Mouse (Mus musculus): ENCODE data around the gene Ddx17.

Ddx17 gene

GRCm38 (mm10) chr15:79546410-79547288 lies at the start of gene Ddx17:
Gene Ddx17 (minus strand): TSS chr15:79546741.
- DNase-seq (ENCODE audit: low spot score): peak; percentile 96

GRCm38 (mm10) chr15:79581581-79581980 lies 35.0 kb upstream of the Ddx17 start:
- no peak for DNase-seq (ENCODE audit: low spot score)

DNA sequence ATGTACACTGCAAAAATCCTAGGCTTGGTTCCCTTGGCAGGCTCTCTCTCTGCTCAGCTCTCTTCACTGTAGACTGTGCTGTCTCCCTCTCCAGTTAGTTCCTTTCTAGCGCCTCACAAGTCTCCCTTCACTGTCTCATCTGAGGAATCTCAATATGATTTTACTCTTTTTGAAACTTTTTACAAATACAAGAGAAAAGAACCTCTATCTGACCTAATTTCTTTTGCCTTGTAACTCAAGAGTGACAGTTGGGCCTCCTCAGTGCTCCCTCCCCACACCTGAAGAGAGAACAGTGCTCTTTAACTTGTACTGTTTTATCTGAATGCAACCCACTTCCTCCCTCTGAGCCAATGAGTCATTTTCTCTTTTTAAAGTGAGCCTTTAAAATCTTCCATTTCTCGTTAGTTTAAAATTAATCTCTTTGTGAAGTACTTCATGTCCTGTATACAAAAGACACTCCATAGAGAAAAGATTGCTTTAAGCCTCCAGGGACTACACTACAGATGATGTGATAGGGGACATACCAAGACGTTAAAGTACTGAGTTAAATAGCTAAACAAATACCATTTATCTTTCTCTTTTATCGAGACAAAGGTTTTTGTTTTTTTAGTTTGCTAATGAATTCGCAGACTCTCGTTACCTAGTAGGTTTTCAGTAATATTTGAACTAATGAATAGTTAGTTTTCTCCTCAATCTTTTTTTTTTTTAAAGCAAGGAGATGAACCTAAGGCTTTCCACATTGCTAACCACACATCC lies 31.3 kb upstream of the Ddx17 start:
- DNase-seq (ENCODE audit: low spot score): no peak

DNA sequence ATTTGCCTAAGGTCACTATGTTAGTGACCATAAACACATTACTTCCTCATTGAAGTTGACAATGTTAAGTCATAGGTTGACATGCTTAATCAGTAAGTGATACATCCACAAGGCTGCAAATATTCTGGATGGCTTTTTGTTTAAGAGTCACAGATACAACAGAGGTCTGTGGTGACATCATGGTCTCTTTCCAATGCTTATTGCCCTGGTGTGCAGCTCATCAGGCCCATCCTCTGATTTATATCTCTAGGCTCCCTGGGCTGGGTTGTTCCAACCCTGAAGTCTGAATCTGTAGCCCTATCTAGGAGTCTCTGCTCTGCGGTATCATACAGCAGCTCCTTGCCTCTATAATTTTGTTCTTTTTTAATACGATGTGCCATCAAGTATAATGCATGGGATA lies 30.4 kb upstream of the Ddx17 start:
- peak; percentile 11 for DNase-seq (ENCODE audit: low spot score)

- DNase-seq (ENCODE audit: low spot score): no peak
Measured at GRCm38 (mm10) chr15:79575543-79576222, 29.1 kb upstream of the Ddx17 start.

- DNase-seq (ENCODE audit: low spot score): no peak
Measured at GRCm38 (mm10) chr15:79562417-79562816, 15.9 kb upstream of the Ddx17 start.

DNA sequence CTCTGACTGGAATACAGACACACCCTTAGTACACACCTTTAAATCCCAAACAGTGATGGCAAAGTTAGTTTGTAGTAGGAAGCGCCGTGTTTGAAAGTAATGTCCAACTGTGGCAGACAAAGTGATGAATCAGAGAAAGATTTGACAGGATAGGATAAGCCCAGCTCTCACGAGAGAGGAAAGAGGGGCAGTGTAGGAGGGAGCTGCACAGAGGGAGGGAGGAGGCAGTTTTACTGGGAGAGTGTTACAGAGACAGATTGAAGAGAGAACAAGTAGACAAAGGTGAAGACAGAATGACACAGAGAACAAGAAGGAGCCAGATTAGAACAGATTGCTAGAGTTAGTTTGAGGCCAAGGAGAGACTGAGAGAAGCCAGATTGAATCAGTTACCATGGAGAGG lies 13.1 kb upstream of the Ddx17 start:
- DNase-seq (ENCODE audit: low spot score): no peak

GRCm38 (mm10) chr15:79552566-79552965 lies 6.0 kb upstream of the Ddx17 start:
- DNase-seq (ENCODE audit: low spot score): no peak

GRCm38 (mm10) chr15:79548226-79548625 lies 1.7 kb upstream of the Ddx17 start:
- DNase-seq (ENCODE audit: low spot score): no peak

DNA sequence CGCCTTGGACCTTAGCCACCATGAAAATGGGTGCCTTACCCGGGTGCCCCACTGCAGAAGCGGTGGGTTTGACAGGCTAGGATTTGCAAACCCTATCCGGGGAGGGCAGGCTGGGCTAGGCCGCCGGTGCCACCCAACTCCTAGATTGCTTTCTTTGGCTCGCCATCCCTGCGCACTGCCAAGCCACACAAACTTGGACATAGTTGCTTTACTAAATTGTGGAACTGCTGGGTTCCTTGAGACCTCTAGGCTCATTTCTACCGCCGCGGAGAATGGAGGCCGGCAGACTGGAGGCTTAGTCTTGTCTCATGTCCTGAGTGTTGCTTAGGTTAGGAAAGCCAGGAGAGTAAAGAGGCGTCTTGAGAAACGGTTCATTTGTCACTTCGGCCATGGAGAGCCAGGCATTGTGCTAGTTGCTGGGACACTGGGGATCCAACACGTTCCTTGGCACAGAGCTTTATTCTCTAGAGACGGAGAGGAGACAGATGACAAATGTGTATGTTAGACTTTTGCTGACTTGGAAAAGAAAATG lies 814 bp upstream of the Ddx17 start:
- no peak for DNase-seq (ENCODE audit: low spot score)

- DNase-seq (ENCODE audit: low spot score): peak; percentile 79
Measured at GRCm38 (mm10) chr15:79545921-79546399, 581 bp downstream of the Ddx17 start.

GRCm38 (mm10) chr15:79545496-79545895 lies 1.0 kb downstream of the Ddx17 start:
- DNase-seq (ENCODE audit: low spot score): no peak

- DNase-seq (ENCODE audit: low spot score): no peak
Measured at GRCm38 (mm10) chr15:79543968-79544367, 2.6 kb downstream of the Ddx17 start.

DNA sequence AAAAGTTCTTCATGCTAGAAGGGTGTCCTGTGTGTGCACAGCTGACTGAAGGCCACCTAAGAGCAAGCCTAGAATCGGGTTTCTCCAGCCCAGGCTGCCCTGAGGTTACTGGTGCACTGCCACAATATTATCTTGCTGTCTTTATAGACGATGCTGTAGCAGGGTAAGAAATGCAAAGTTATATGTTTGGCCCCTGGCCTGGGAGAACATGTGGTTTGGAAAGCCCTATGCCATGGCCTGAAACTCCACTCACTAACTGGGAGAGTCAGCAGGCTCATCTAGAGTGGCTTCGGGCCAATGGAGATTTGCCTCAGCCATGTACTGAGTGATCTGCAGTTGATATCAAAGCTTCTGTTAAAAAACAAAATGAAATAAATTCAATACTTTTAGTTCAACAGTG lies 12.7 kb downstream of the Ddx17 start:
- DNase-seq (ENCODE audit: low spot score): no peak

GRCm38 (mm10) chr15:79529935-79530334 lies 16.6 kb downstream of the Ddx17 start:
- peak; percentile 62 for DNase-seq (ENCODE audit: low spot score)

DNA sequence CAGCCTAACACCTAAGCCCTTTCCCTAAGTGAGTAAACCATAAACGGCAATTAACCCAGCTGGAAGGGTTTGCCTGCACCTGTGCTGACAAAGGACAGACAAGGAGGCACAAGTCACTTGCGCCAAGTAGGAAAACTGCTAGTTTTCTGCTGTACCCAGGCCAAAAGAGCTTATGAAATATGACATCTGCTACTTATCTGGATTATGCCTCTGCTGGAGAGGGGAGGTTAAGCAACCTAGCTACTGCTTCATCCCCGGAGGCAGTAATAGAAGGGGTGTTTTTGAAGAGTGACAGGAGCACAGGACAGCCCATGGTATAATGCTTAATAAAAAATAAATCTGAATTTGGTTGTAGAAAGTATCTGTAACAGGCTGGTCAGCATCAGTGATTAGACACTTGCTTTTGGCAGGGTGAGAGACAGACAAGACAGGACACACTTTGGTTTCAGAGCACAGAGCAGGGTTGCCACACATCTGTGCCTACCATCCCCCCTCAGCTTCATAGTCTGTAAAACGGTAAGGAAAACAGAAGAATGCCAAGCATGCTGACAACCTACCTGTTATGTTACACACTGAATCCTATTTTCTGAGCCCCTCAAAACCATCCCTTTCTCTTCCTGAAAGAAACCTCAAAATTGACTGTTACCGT lies 18.4 kb downstream of the Ddx17 start:
- no peak for DNase-seq (ENCODE audit: low spot score)

DNA sequence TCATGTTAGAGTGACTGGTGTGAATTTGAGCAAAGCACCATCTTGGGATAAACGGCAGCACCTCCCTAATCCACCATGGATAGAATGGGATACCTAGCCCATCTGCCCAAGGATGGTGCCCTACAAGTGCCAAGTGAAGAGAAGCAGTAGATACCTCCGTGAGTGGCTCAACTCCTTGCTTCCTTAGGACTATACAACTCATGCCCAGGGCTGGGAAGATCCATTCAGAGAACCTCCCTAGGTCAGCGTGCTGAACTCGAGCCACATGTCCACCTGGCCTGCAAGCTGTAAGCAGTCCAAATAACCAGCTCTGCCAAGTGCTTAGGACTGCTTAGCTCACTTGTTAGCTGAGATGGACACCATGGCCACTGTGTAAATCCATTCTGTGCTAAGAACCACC lies 19.3 kb downstream of the Ddx17 start:
- DNase-seq (ENCODE audit: low spot score): no peak

DNA sequence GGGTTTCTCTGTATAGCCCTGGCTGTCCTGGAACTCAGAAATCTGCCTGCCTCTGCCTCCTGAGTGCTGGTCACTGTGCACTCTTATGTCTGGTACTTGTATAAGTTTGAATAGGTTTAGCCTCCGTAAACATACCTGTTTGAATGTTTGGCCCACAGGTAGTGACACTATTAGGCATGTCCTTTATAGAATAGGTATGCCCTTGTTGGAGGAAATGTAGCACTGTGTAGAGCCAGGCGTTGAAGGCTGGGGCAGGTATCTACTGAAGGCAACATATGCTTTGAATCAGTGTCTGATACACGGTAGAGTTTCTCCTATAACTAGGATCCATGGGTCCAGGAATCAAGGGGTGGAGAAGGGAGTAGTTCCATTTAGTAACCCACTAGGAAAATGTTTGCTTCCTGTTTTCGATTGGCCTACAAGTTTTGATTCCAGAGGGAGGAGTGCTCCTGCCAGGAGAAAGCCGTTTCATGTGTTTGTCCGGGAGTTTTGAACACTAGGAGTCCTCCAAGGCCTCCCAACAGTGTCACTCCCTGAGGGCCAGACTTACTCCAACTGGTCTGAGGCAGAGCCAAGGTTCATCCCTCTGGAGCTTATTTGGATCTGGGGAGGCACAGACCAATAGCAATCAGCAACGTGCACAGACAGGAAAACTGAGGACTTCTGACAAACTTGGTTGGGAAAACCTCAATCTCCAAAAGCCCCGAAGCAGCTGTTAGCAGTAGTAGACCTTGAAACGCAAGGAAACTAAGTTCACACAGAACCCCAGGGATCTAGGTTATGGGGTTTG lies 20.4 kb downstream of the Ddx17 start:
- no peak for DNase-seq (ENCODE audit: low spot score)

DNA sequence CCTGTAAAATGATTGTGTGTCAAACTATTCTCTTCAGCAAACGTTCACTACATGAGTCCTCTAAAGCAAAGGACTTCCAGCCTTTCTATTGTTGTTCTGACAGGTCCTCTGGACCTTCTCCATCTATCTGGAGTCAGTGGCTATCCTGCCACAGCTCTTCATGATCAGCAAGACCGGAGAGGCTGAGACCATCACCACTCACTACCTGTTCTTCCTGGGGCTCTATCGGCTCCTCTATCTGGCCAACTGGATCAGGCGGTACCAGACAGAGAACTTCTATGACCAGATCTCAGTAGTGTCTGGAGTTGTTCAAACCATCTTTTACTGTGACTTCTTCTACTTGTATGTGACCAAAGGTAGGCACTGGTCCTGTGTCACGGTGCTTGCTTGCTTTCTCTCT lies 21.0 kb downstream of the Ddx17 start:
- no peak for DNase-seq (ENCODE audit: low spot score)

DNA sequence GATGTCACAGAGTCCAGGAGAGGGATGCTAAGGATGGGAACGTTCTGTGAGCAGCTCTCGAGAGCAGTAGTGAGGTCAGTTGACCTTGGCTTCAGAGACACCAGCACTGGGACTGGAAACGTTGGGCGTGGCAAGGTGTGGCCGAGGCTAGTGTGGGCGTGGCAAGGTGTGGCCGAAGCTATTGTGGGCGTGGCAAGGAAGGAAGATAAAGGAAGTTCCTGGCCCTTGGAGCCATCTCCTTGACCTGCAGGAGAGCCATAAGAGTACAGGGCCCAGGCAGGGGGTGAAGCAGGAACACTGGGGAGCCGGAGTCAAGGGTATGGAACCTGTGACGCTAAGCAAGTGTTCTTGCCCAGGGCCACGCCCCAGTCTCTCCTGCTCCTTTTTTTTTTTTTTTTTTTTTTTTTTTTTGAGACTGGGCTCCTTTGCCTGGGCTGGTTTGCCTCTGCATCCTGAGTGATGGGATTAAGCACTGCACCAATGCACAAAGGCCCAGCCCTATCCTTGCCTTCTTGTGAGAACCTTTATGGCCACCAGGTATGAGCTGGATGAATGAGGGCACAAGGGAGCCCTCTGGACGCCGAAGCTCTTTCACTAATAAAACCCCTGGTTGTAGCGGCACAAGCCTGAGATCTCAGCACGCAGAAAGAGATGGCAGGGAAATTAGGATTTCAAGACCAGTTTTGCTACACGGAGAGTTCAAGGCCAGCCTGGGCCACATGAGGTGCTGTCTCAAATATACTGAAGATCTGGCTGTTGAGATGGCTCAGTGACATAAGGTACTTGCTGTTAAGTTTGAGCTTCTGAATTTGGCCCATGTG lies 26.9 kb downstream of the Ddx17 start:
- no peak for DNase-seq (ENCODE audit: low spot score)

Data from MN1 (cell line).